Mouse (Mus musculus) CH12.LX (cell line): ENCODE results near the gene Gm21680.
"Not testable (repeated sequence)": the region's sequence is repeated elsewhere in the genome, so short reads cannot be mapped to it uniquely, and the experiment has no call there.

Source experiments
- CTCF ChIP-seq, 2 experiments: IDR thresholded peaks in 1 of 2; conservative IDR thresholded peaks in 1 of 2; 2 replicates each; pipeline ENCODE4 v1.5.1; 2011 to 2012; ENCODE audit warnings: low read depth in 2 of 2, low read length in 2 of 2, improper control_type of control experiment in 1 of 2, inconsistent platforms in 1 of 2, mild to moderate bottlenecking in 1 of 2, moderate library complexity in 1 of 2
- RAD21 ChIP-seq: IDR thresholded peaks from 2 replicates; pipeline ENCODE4 v1.6.1; 2011; ENCODE audit warnings: low read depth, mild to moderate bottlenecking, low read length, improper control_type of control experiment, moderate library complexity
- TCF12 ChIP-seq: IDR thresholded peaks from 2 replicates; pipeline ENCODE4 v1.6.1; 2014; ENCODE audit warnings: low read depth, mild to moderate bottlenecking, inconsistent platforms, low read length, improper control_type of control experiment

DNA sequence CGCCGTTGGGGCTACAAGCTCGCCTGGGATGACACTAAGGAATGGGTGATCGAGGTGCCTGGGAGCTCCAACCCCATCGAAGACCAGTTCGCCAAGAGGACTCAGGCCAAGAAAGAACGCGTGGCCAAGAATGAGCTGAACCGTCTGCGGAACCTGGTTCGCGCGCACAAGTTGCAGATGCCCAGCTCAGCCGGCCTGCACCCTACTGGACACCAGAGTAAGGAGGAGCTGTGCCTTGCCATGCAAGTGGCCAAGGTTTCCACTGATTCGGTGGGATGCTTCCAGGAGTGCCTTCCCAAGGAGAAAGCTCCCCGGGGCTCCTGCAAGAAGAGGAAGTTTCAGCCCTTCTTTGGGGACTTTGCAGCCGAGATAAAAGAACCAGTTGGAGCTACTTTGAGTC, 15.4 kb downstream of the Gm21680 start:
- TF ChIP-seq TCF12; CTCF (conservative IDR thresholded peaks at IDR 0.05 in 1 of 2, IDR thresholded peaks at IDR 0.05 in 1 of 2; ENCODE audit: low read depth in 2 of 2, low read length in 2 of 2); RAD21: not testable (repeated sequence)
